Mouse (Mus musculus): ENCODE results near the gene Usp20. TPM values are rescaled to one million over a fixed set of nuclear protein-coding genes. Genes with fewer than 3 reads are reported as not detected.
A peak's percentile ranks its signal among the peaks of the same experiment; 100 is the strongest.

Usp20 gene
- total and polyA plus RNA-seq, 2 experiments from 2014 or later, result 30.4 to 43.0 TPM

DNA sequence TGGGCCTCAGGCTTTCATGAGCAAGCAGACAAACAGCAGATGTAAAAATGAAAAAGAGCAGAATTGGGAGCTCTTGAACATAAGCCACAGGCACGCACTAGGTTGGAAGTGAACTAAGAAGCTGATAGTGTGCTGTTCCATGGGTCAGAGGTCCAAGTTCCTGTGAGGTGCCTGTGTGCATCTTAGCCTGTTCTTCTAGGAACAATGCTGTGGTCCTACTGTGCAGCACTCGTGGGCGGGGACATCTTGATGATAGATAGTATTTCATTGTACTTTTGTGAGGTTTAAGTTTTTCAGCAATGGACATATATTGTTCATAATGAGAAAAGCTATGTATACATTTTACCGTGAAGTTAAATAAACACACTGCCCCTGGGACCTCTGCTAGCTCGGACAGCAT is 25.1 kb downstream of the Usp20 start:
- Histone ChIP-seq H3K4me1 (ENCODE audit: insufficient read depth, low read length) (no peaks in the 10 kb centered on the region), H3K4me3 (ENCODE audit: low read length) (no peak overlapping the region), H3K27me3 (ENCODE audit: insufficient read depth, low read length) (no peaks in the 10 kb centered on the region), H3K36me3 (ENCODE audit: insufficient read depth, low read length) (peaks cover 66% of the 10 kb centered on the region), H3K4me2 (ENCODE audit: low read depth, low read length) (no peak overlapping the region), H3K9ac (replicated peaks; ENCODE audit: low read length) (no peak overlapping the region), H3K9me3 (ENCODE audit: low read length) (no peaks in the 10 kb centered on the region), H3K27ac (no peak overlapping the region)
- no peak for DNase-seq (ENCODE audit: low spot score)
- no peak for ATAC-seq
- no peak for TF ChIP-seq CTCF (IDR thresholded peaks at IDR 0.05; ENCODE audit: low read depth)
- 86% methylated on average over 5 of the region's 5 CpGs for WGBS

DNA sequence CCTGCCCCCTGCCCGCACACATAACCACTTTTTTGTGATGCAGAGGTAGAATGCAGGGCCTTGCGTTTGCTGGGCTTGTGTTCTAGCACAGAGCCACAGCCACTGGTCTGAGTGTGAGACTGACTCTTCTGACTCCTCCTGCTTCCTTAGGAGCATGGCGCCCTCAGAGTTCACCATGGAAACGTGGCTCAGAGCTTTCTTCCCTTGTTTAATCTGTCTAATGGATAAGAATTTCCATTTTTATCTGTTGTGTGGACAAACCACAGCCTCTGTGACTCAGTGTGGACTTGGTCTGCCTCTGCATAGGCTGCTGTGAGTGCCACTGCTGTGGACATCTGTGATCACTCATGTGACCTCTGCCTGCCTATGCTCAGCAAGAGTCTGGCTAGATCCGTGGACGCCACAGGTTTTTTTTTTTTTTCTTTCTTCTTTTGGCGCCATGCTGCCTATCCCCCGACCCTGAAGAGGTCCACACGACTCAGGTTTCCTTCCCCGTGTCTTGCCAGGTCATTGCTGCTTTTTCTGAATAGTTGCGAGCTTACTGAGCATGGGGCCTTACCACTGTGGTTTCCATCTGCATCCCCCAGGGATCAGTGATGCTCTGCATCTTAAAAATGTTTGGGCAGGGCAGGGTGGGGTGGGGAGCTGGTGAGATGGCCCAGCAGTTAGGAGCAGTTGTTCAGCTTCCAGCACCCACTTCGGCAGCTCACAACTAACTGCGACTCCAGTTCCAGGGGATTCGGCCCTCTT is 31.5 kb downstream of the Usp20 start:
- H3K9ac ChIP-seq (replicated peaks; ENCODE audit: low read length), result no peak overlapping the region
- H3K4me1 ChIP-seq (ENCODE audit: insufficient read depth, low read length), result no peaks in the 10 kb centered on the region
- H3K4me3 ChIP-seq (ENCODE audit: low read length), result no peak overlapping the region
- no peak overlapping the region for H3K4me2 ChIP-seq (ENCODE audit: low read depth, low read length)
- H3K27me3 ChIP-seq (ENCODE audit: insufficient read depth, low read length), result no peaks in the 10 kb centered on the region
- H3K9me3 ChIP-seq (ENCODE audit: low read length), result no peaks in the 10 kb centered on the region
- no peak overlapping the region for H3K27ac ChIP-seq
- no peak for ATAC-seq
- no peak for TF ChIP-seq CTCF (IDR thresholded peaks at IDR 0.05; ENCODE audit: low read depth)
- 77% methylated on average over 14 of the region's 14 CpGs for WGBS
- DNase-seq (ENCODE audit: low spot score), result no peak
- peaks cover 45% of the 10 kb centered on the region for H3K36me3 ChIP-seq (ENCODE audit: insufficient read depth, low read length)

DNA sequence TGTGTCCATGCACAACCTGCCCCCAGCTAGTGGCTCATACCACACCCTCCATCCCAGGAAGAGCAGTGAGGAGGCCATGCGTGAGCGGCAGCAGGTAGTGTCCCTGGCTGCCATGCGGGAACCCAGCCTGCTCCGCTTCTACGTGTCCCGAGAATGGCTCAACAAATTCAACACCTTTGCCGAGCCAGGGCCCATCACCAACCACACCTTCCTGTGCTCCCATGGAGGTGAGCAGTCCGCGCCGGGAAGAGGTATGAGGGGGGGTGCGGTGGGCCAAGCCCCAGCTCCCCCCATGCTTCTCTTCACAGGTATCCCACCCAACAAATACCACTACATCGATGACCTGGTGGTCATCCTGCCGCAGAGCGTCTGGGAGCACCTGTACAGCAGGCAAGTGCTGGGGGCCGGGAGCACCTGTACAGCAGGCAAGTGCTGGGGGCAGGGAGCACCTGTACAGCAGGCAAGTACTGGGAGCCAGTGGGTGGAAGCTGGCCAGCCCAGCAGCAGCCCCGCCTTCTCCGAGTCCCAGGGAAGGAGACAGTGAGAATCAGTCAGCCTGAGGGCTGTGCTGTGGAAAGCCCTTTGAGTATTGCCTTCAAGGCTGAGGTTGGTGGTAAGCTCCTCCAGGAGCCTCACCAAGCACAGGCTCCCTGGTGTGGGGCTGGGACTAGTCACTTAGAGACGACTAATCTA is 35.7 kb downstream of the Usp20 start:
- DNase-seq (ENCODE audit: low spot score), result no peak
- Histone ChIP-seq H3K4me3 (ENCODE audit: low read length) (no peak overlapping the region), H3K9ac (replicated peaks; ENCODE audit: low read length) (no peak overlapping the region), H3K4me2 (ENCODE audit: low read depth, low read length) (no peak overlapping the region), H3K27me3 (ENCODE audit: insufficient read depth, low read length) (no peaks in the 10 kb centered on the region), H3K4me1 (ENCODE audit: insufficient read depth, low read length) (no peaks in the 10 kb centered on the region), H3K27ac (no peak overlapping the region), H3K36me3 (ENCODE audit: insufficient read depth, low read length) (peaks cover 44% of the 10 kb centered on the region), H3K9me3 (ENCODE audit: low read length) (no peaks in the 10 kb centered on the region)
- no peak for TF ChIP-seq CTCF (IDR thresholded peaks at IDR 0.05; ENCODE audit: low read depth)
- WGBS, result 93% methylated on average over 18 of the region's 18 CpGs
- ATAC-seq, result no peak

DNA sequence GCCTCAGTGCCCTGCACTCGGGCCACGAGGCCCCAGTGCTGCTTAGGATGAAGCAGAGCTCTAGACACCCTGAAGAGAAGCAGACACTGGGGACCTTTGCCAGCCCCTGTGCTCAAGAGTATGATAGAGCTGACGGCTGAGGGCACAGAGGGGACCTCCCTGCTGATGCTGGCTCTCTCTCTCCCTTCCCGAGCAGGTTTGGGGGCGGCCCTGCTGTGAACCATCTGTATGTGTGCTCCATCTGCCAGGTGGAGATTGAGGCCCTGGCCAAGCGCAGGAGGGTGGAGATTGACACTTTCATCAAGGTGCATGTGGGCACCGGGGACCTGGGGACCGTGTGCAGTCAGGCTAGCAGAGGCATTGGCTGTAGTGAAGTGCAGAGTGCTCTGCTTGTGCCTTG is 36.4 kb downstream of the Usp20 start:
- no peak for TF ChIP-seq CTCF (IDR thresholded peaks at IDR 0.05; ENCODE audit: low read depth)
- Histone ChIP-seq H3K4me3 (ENCODE audit: low read length) (no peak overlapping the region), H3K27ac (no peak overlapping the region), H3K4me1 (ENCODE audit: insufficient read depth, low read length) (no peaks in the 10 kb centered on the region), H3K9ac (replicated peaks; ENCODE audit: low read length) (no peak overlapping the region), H3K27me3 (ENCODE audit: insufficient read depth, low read length) (no peaks in the 10 kb centered on the region), H3K9me3 (ENCODE audit: low read length) (no peaks in the 10 kb centered on the region), H3K36me3 (ENCODE audit: insufficient read depth, low read length) (peaks cover 40% of the 10 kb centered on the region), H3K4me2 (ENCODE audit: low read depth, low read length) (no peak overlapping the region)
- no peak for DNase-seq (ENCODE audit: low spot score)
- 78% methylated on average over 8 of the region's 8 CpGs for WGBS
- ATAC-seq, result no peak

GRCm38 (mm10) chr2:31019011-31019410 is 36.9 kb downstream of the Usp20 start:
- DNase-seq (ENCODE audit: low spot score), result no peak
- 0 out of 2 replicates have a peak, but pooled peaks have one; percentile 27 for ATAC-seq
- Histone ChIP-seq H3K36me3 (ENCODE audit: insufficient read depth, low read length) (peaks cover 40% of the 10 kb centered on the region), H3K4me1 (ENCODE audit: insufficient read depth, low read length) (no peaks in the 10 kb centered on the region), H3K4me3 (ENCODE audit: low read length) (no peak overlapping the region), H3K9ac (replicated peaks; ENCODE audit: low read length) (no peak overlapping the region), H3K9me3 (ENCODE audit: low read length) (no peaks in the 10 kb centered on the region), H3K4me2 (ENCODE audit: low read depth, low read length) (no peak overlapping the region), H3K27ac (no peak overlapping the region), H3K27me3 (ENCODE audit: insufficient read depth, low read length) (no peaks in the 10 kb centered on the region)
- 86% methylated on average over 8 of the region's 8 CpGs for WGBS
- no peak for TF ChIP-seq CTCF (IDR thresholded peaks at IDR 0.05; ENCODE audit: low read depth)

GRCm38 (mm10) chr2:31020202-31020601 is 38.1 kb downstream of the Usp20 start:
- 94% methylated on average over 2 of the region's 2 CpGs for WGBS
- Histone ChIP-seq H3K4me2 (ENCODE audit: low read depth, low read length) (no peak overlapping the region), H3K27ac (no peak overlapping the region), H3K4me3 (ENCODE audit: low read length) (no peak overlapping the region), H3K9me3 (ENCODE audit: low read length) (no peaks in the 10 kb centered on the region), H3K9ac (replicated peaks; ENCODE audit: low read length) (no peak overlapping the region), H3K27me3 (ENCODE audit: insufficient read depth, low read length) (no peaks in the 10 kb centered on the region), H3K4me1 (ENCODE audit: insufficient read depth, low read length) (no peaks in the 10 kb centered on the region), H3K36me3 (ENCODE audit: insufficient read depth, low read length) (peaks cover 40% of the 10 kb centered on the region)
- DNase-seq (ENCODE audit: low spot score) (no peak), ATAC-seq (no peak)
- TF ChIP-seq CTCF (IDR thresholded peaks at IDR 0.05; ENCODE audit: low read depth), result no peak

DNA sequence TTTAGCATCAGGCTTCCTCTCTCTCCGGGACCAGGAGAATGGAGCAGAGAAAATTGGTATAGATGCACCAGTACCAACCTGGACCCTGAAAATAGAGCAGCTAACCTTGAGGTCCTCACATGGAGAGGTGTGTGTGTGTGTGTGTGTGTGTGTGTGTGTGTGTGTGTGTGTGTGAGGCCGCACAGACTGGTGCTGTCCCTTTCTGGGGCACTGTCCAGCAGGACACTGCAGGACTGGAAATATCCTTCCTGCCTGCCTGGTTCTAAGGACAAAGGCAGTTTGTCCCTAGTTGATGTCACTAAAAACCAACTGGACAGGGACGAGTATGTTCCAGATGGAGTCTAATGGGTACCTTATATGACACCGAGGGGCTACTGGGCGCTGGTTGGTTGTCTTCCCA is 41.9 kb downstream of the Usp20 start:
- WGBS, result 75% methylated on average over 5 of the region's 5 CpGs
- peaks cover 42% of the 10 kb centered on the region for H3K36me3 ChIP-seq (ENCODE audit: insufficient read depth, low read length)
- H3K4me1 ChIP-seq (ENCODE audit: insufficient read depth, low read length), result no peaks in the 10 kb centered on the region
- no peak overlapping the region for H3K4me2 ChIP-seq (ENCODE audit: low read depth, low read length)
- H3K9ac ChIP-seq (replicated peaks; ENCODE audit: low read length), result no peak overlapping the region
- no peaks in the 10 kb centered on the region for H3K9me3 ChIP-seq (ENCODE audit: low read length)
- TF ChIP-seq CTCF (IDR thresholded peaks at IDR 0.05; ENCODE audit: low read depth), result no peak
- DNase-seq (ENCODE audit: low spot score), result no peak
- H3K27ac ChIP-seq, result no peak overlapping the region
- no peaks in the 10 kb centered on the region for H3K27me3 ChIP-seq (ENCODE audit: insufficient read depth, low read length)
- no peak overlapping the region for H3K4me3 ChIP-seq (ENCODE audit: low read length)
- ATAC-seq, result no peak
